Mouse (Mus musculus): ENCODE data around the gene Lamc1. TPM values are rescaled to one million over a fixed set of nuclear protein-coding genes. Genes with fewer than 3 reads are reported as not detected.
A peak's percentile ranks its signal among the peaks of the same experiment; 100 is the strongest.

Gene Lamc1
- polyA plus RNA-seq, 1 experiment from 2014 or later: 23.8 TPM

- no peak for ATAC-seq (ENCODE audit: low FRiP score, low TSS enrichment)
- 77% methylated on average over 8 of the region's 8 CpGs for WGBS
- no peaks in the 10 kb centered on the region for H3K9me3 ChIP-seq (ENCODE audit: control insufficient read depth, low read length)
- no peak overlapping the region for H3K4me2 ChIP-seq (ENCODE audit: low read length)
- no peaks in the 10 kb centered on the region for H3K4me1 ChIP-seq (ENCODE audit: control insufficient read depth, insufficient read depth, low read length)
- no peak overlapping the region for H3K27ac ChIP-seq (replicated peaks; ENCODE audit: low read depth, low read length)
- no peak for DNase-seq
- no peak overlapping the region for H3K4me3 ChIP-seq (replicated peaks; ENCODE audit: low read depth, low read length)
- no peaks in the 10 kb centered on the region for H3K27me3 ChIP-seq (ENCODE audit: control insufficient read depth, insufficient read depth, low read length)
- no peak overlapping the region for H3K9ac ChIP-seq (replicated peaks; ENCODE audit: low read length)
- no peaks in the 10 kb centered on the region for H3K36me3 ChIP-seq (ENCODE audit: control insufficient read depth, insufficient read depth, low read length)
Measured at GRCm38 (mm10) chr1:153285188-153285587, 47.4 kb downstream of the Lamc1 start.

- ATAC-seq (ENCODE audit: low FRiP score, low TSS enrichment): no peak
- H3K4me3 ChIP-seq (replicated peaks; ENCODE audit: low read depth, low read length): no peak overlapping the region
- no peak for DNase-seq
- no peak overlapping the region for H3K27ac ChIP-seq (replicated peaks; ENCODE audit: low read depth, low read length)
- H3K9ac ChIP-seq (replicated peaks; ENCODE audit: low read length): no peak overlapping the region
- no peaks in the 10 kb centered on the region for H3K36me3 ChIP-seq (ENCODE audit: control insufficient read depth, insufficient read depth, low read length)
- no peak overlapping the region for H3K4me2 ChIP-seq (ENCODE audit: low read length)
- no peaks in the 10 kb centered on the region for H3K27me3 ChIP-seq (ENCODE audit: control insufficient read depth, insufficient read depth, low read length)
- H3K9me3 ChIP-seq (ENCODE audit: control insufficient read depth, low read length): no peaks in the 10 kb centered on the region
- H3K4me1 ChIP-seq (ENCODE audit: control insufficient read depth, insufficient read depth, low read length): 0 out of 2 replicates have a peak, but pooled peaks cover 2% of the 10 kb centered on the region
- 81% methylated on average over 5 of the region's 5 CpGs for WGBS
Measured at GRCm38 (mm10) chr1:153282342-153282975, 50.1 kb downstream of the Lamc1 start.

DNA sequence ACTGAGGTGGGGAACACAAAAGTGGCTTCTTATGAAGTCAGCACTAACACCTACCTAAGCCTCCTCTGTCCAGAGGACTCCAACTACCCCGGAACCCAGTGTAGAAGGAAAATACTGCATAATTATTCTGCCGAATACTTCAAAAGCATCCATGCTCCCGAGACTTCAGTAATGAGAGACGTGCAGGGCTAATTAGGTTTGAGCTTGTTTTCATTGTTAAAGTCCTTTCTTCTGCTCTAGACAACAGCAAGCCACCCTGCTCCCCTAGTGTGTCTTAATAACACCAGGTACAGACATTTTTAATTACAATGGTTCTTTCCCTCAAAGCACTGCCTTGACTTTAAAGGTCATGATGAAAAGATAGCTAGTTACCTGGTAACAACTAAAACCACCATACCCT, 51.1 kb downstream of the Lamc1 start:
- Histone ChIP-seq H3K4me2 (ENCODE audit: low read length) (no peak overlapping the region), H3K27me3 (ENCODE audit: control insufficient read depth, insufficient read depth, low read length) (no peaks in the 10 kb centered on the region), H3K4me3 (replicated peaks; ENCODE audit: low read depth, low read length) (no peak overlapping the region), H3K9ac (replicated peaks; ENCODE audit: low read length) (no peak overlapping the region), H3K9me3 (ENCODE audit: control insufficient read depth, low read length) (no peaks in the 10 kb centered on the region), H3K36me3 (ENCODE audit: control insufficient read depth, insufficient read depth, low read length) (no peaks in the 10 kb centered on the region), H3K4me1 (ENCODE audit: control insufficient read depth, insufficient read depth, low read length) (0 out of 2 replicates have a peak, but pooled peaks cover 2% of the 10 kb centered on the region), H3K27ac (replicated peaks; ENCODE audit: low read depth, low read length) (no peak overlapping the region)
- WGBS: 20% methylated on average over 4 of the region's 4 CpGs
- ATAC-seq (ENCODE audit: low FRiP score, low TSS enrichment) (no peak), DNase-seq (no peak)

- DNase-seq (no peak), ATAC-seq (ENCODE audit: low FRiP score, low TSS enrichment) (no peak)
- Histone ChIP-seq H3K9me3 (ENCODE audit: control insufficient read depth, low read length) (no peaks in the 10 kb centered on the region), H3K27me3 (ENCODE audit: control insufficient read depth, insufficient read depth, low read length) (no peaks in the 10 kb centered on the region), H3K4me3 (replicated peaks; ENCODE audit: low read depth, low read length) (no peak overlapping the region), H3K27ac (replicated peaks; ENCODE audit: low read depth, low read length) (no peak overlapping the region), H3K4me1 (ENCODE audit: control insufficient read depth, insufficient read depth, low read length) (0 out of 2 replicates have a peak, but pooled peaks cover 2% of the 10 kb centered on the region), H3K36me3 (ENCODE audit: control insufficient read depth, insufficient read depth, low read length) (no peaks in the 10 kb centered on the region), H3K9ac (replicated peaks; ENCODE audit: low read length) (no peak overlapping the region), H3K4me2 (ENCODE audit: low read length) (no peak overlapping the region)
- 77% methylated on average over 5 of the region's 5 CpGs for WGBS
Measured at GRCm38 (mm10) chr1:153280411-153280810, 52.2 kb downstream of the Lamc1 start.

GRCm38 (mm10) chr1:153278028-153278613, 54.5 kb downstream of the Lamc1 start:
- Histone ChIP-seq H3K27ac (replicated peaks; ENCODE audit: low read depth, low read length) (no peak overlapping the region), H3K9me3 (ENCODE audit: control insufficient read depth, low read length) (no peaks in the 10 kb centered on the region), H3K9ac (replicated peaks; ENCODE audit: low read length) (no peak overlapping the region), H3K4me3 (replicated peaks; ENCODE audit: low read depth, low read length) (no peak overlapping the region), H3K4me1 (ENCODE audit: control insufficient read depth, insufficient read depth, low read length) (0 out of 2 replicates have a peak, but pooled peaks cover 2% of the 10 kb centered on the region), H3K4me2 (ENCODE audit: low read length) (no peak overlapping the region), H3K27me3 (ENCODE audit: control insufficient read depth, insufficient read depth, low read length) (no peaks in the 10 kb centered on the region), H3K36me3 (ENCODE audit: control insufficient read depth, insufficient read depth, low read length) (no peaks in the 10 kb centered on the region)
- DNase-seq (peak; percentile 47), ATAC-seq (ENCODE audit: low FRiP score, low TSS enrichment) (no peak; the same call in 1 of the 2 replicates)
- 16% methylated on average over 9 of the region's 9 CpGs for WGBS

DNA sequence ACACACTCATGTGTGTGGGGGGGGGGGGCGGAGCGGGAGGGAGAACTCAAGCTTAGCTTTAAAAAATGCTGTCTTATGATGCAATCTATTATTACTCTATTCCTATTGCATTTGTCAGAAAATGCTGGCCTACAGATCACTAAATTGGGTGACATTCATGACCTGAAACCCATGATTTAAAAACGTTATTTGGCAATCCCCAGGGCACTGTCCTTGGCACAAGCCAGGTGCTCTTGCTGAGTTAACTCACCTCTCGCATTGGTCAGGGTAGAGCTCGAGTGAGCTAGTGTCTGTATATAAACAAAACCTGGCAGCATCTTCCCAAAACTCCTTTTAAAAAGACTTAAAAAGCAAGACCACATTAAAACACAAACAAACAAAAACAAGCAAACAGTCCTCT, 57.1 kb downstream of the Lamc1 start:
- H3K4me3 ChIP-seq (replicated peaks; ENCODE audit: low read depth, low read length): no peak overlapping the region
- WGBS: 83% methylated on average over 5 of the region's 5 CpGs
- no peak overlapping the region for H3K27ac ChIP-seq (replicated peaks; ENCODE audit: low read depth, low read length)
- no peaks in the 10 kb centered on the region for H3K9me3 ChIP-seq (ENCODE audit: control insufficient read depth, low read length)
- ATAC-seq (ENCODE audit: low FRiP score, low TSS enrichment): no peak
- no peaks in the 10 kb centered on the region for H3K27me3 ChIP-seq (ENCODE audit: control insufficient read depth, insufficient read depth, low read length)
- no peak overlapping the region for H3K9ac ChIP-seq (replicated peaks; ENCODE audit: low read length)
- H3K4me1 ChIP-seq (ENCODE audit: control insufficient read depth, insufficient read depth, low read length): 0 out of 2 replicates have a peak, but pooled peaks cover 2% of the 10 kb centered on the region
- no peaks in the 10 kb centered on the region for H3K36me3 ChIP-seq (ENCODE audit: control insufficient read depth, insufficient read depth, low read length)
- no peak for DNase-seq
- no peak overlapping the region for H3K4me2 ChIP-seq (ENCODE audit: low read length)

DNA sequence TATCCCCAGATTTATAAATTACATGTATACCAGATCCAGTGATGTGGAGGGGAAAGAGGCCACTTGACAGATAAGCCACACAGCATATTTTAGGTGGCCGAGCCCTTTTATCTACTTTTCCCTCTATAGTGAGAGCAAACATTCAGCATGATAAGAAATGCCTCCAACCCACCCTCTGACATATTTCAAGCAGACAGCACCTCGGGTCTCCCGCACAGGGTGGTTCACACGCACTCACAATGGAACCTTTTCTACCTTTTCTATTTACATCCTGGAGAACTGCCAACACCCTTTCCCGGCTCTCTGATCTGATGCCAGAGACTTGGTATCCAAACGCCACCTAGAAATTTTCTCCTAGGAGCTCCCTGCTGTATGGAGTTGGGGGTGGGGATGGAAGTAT, 58.0 kb downstream of the Lamc1 start:
- H3K4me3 ChIP-seq (replicated peaks; ENCODE audit: low read depth, low read length): no peak overlapping the region
- no peak overlapping the region for H3K9ac ChIP-seq (replicated peaks; ENCODE audit: low read length)
- no peak overlapping the region for H3K4me2 ChIP-seq (ENCODE audit: low read length)
- ATAC-seq (ENCODE audit: low FRiP score, low TSS enrichment) (no peak), DNase-seq (peak; percentile 64)
- no peak overlapping the region for H3K27ac ChIP-seq (replicated peaks; ENCODE audit: low read depth, low read length)
- no peaks in the 10 kb centered on the region for H3K36me3 ChIP-seq (ENCODE audit: control insufficient read depth, insufficient read depth, low read length)
- 0 out of 2 replicates have a peak, but pooled peaks cover 2% of the 10 kb centered on the region for H3K4me1 ChIP-seq (ENCODE audit: control insufficient read depth, insufficient read depth, low read length)
- H3K27me3 ChIP-seq (ENCODE audit: control insufficient read depth, insufficient read depth, low read length): no peaks in the 10 kb centered on the region
- no peaks in the 10 kb centered on the region for H3K9me3 ChIP-seq (ENCODE audit: control insufficient read depth, low read length)
- 55% methylated on average over 6 of the region's 6 CpGs for WGBS

GRCm38 (mm10) chr1:153273657-153274056, 58.9 kb downstream of the Lamc1 start:
- Histone ChIP-seq H3K27me3 (ENCODE audit: control insufficient read depth, insufficient read depth, low read length) (no peaks in the 10 kb centered on the region), H3K4me2 (ENCODE audit: low read length) (no peak overlapping the region), H3K36me3 (ENCODE audit: control insufficient read depth, insufficient read depth, low read length) (no peaks in the 10 kb centered on the region), H3K4me3 (replicated peaks; ENCODE audit: low read depth, low read length) (no peak overlapping the region), H3K9me3 (ENCODE audit: control insufficient read depth, low read length) (no peaks in the 10 kb centered on the region), H3K9ac (replicated peaks; ENCODE audit: low read length) (no peak overlapping the region), H3K4me1 (ENCODE audit: control insufficient read depth, insufficient read depth, low read length) (0 out of 2 replicates have a peak, but pooled peaks cover 2% of the 10 kb centered on the region), H3K27ac (replicated peaks; ENCODE audit: low read depth, low read length) (no peak overlapping the region)
- WGBS: 60% methylated on average over 8 of the region's 8 CpGs
- ATAC-seq (ENCODE audit: low FRiP score, low TSS enrichment): no peak
- DNase-seq: no peak

DNA sequence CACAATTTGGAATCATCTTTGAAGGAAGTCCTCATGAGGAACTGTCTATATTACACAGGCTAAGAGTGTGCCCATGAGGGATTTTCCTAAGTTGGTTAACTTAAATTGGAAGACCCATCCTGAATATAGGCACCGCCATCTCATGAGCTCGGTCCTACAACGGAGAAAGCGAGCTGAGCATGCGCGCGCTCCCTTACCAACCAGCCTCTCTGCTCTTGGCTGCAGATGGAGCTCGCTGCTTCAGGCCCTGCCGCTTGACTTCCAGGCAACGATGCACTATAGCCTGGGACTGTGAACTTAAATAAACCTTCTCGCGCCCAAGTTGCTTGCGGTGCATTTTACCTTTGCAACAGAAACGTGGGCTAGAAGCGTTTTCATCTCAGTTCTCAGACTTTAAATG, 61.8 kb downstream of the Lamc1 start:
- Histone ChIP-seq H3K4me1 (ENCODE audit: control insufficient read depth, insufficient read depth, low read length) (no peaks in the 10 kb centered on the region), H3K4me3 (replicated peaks; ENCODE audit: low read depth, low read length) (no peak overlapping the region), H3K9me3 (ENCODE audit: control insufficient read depth, low read length) (no peaks in the 10 kb centered on the region), H3K36me3 (ENCODE audit: control insufficient read depth, insufficient read depth, low read length) (no peaks in the 10 kb centered on the region), H3K4me2 (ENCODE audit: low read length) (no peak overlapping the region), H3K9ac (replicated peaks; ENCODE audit: low read length) (no peak overlapping the region), H3K27me3 (ENCODE audit: control insufficient read depth, insufficient read depth, low read length) (no peaks in the 10 kb centered on the region), H3K27ac (replicated peaks; ENCODE audit: low read depth, low read length) (no peak overlapping the region)
- WGBS: 94% methylated on average over 15 of the region's 15 CpGs
- ATAC-seq (ENCODE audit: low FRiP score, low TSS enrichment) (no peak), DNase-seq (no peak)

Data from midbrain, embryonic 14.5 days (tissue).